Mouse (Mus musculus) lung, embryonic 15.5 days (tissue): ENCODE measurements around the gene Smad5. TPM values are rescaled to one million over a fixed set of nuclear protein-coding genes. Genes with fewer than 3 reads are reported as not detected.

Experiments
- ATAC-seq: fragments of 200-750 bp; cut with Nextera tagmentation; 2 replicates; pipeline ENCODE4 v1.8.0; 2017; ENCODE audit warnings: moderate number of reproducible peaks, borderline replicate concordance; ENCODE audit not compliant: low FRiP score, low TSS enrichment; ENCODE audit errors: extremely low read depth
- H3K27ac ChIP-seq: fragments of 300-500 bp; sonication (generic); 2 replicates; pipeline ENCODE4 v1.5.1; 2015; ENCODE audit warnings: moderate library complexity, mild to moderate bottlenecking, inconsistent platforms
- H3K27me3 ChIP-seq: fragments of 300-500 bp; sonication (generic); 2 replicates; pipeline ENCODE4 v1.6.1; 2015; ENCODE audit warnings: inconsistent platforms
- H3K36me3 ChIP-seq: fragments of 300-500 bp; sonication (generic); 2 replicates; pipeline ENCODE4 v1.6.1; 2015; ENCODE audit warnings: inconsistent platforms
- H3K4me1 ChIP-seq: fragments of 300-500 bp; sonication (generic); 2 replicates; pipeline ENCODE4 v1.6.1; 2015; ENCODE audit warnings: inconsistent platforms
- H3K4me2 ChIP-seq: fragments of 300-500 bp; sonication (generic); 2 replicates; pipeline ENCODE4 v1.6.1; 2015; ENCODE audit warnings: inconsistent platforms, mild to moderate bottlenecking, moderate library complexity
- H3K4me3 ChIP-seq: fragments of 300-500 bp; sonication (generic); 2 replicates; pipeline ENCODE4 v1.5.1; 2015; ENCODE audit warnings: mild to moderate bottlenecking, inconsistent platforms
- H3K9ac ChIP-seq: fragments of 300-500 bp; sonication (generic); 2 replicates; pipeline ENCODE4 v1.6.1; 2015; ENCODE audit warnings: inconsistent platforms
- H3K9me3 ChIP-seq: fragments of 300-500 bp; sonication (generic); 2 replicates; pipeline ENCODE4 v1.6.1; 2016; ENCODE audit warnings: inconsistent platforms
- WGBS: fragments of 180-500 bp; shearing (Covaris S2); methylation state at CpG from one replicate; pipeline ENCODE4 v1.1.7; 2015; 5-methylcytosine and 5-hydroxymethylcytosine counted together
- polyA plus RNA-seq: library from polyadenylated mRNA; unstranded; fragments of >200 nt; fragmentation: Nextera tagmentation; extraction: Ambion mirVana; gene quantifications from 2 replicates; pipeline ENCODE4 v1.2.1, GENCODE M21; 2015

Gene Smad5
- polyA plus RNA-seq, 1 experiment from 2014 or later = 34.7 TPM

- peak overlapping the region; percentile 70 for H3K4me2 ChIP-seq
- ATAC-seq = peak; percentile 75
- no peaks in the 10 kb centered on the region for H3K9me3 ChIP-seq
- H3K27ac ChIP-seq = peak overlapping the region; percentile 100
- peaks cover 50% of the 10 kb centered on the region for H3K4me1 ChIP-seq
- H3K36me3 ChIP-seq = peaks cover 13% of the 10 kb centered on the region; the same call in 1 of the 2 replicates
- H3K27me3 ChIP-seq = no peaks in the 10 kb centered on the region
- WGBS = 0% methylated on average over 64 of the region's 80 CpGs
- peak overlapping the region; percentile 98 for H3K9ac ChIP-seq
- H3K4me3 ChIP-seq = peak overlapping the region; percentile 89
These were observed 536 bp downstream of the Smad5 start for GRCm38 (mm10) chr13:56703222-56703870.

- peak overlapping the region; percentile 70 for H3K4me2 ChIP-seq
- ATAC-seq = peak; percentile 55
- H3K9me3 ChIP-seq = no peaks in the 10 kb centered on the region
- under 1% methylated on average over 11 of the region's 11 CpGs for WGBS
- H3K9ac ChIP-seq = peak overlapping the region; percentile 98
- H3K27ac ChIP-seq = peak overlapping the region; percentile 100
- H3K36me3 ChIP-seq = peaks cover 13% of the 10 kb centered on the region; the same call in 1 of the 2 replicates
- H3K4me3 ChIP-seq = peak overlapping the region; percentile 89
- no peaks in the 10 kb centered on the region for H3K27me3 ChIP-seq
- H3K4me1 ChIP-seq = peaks cover 45% of the 10 kb centered on the region
These were observed 1.1 kb downstream of the Smad5 start for GRCm38 (mm10) chr13:56703871-56704321.

GRCm38 (mm10) chr13:56704596-56704995 is 1.8 kb downstream of the Smad5 start:
- no peaks in the 10 kb centered on the region for H3K27me3 ChIP-seq
- peaks cover 44% of the 10 kb centered on the region for H3K4me1 ChIP-seq
- no peak for ATAC-seq
- peak overlapping the region; percentile 70 for H3K4me2 ChIP-seq
- no peaks in the 10 kb centered on the region for H3K9me3 ChIP-seq
- no peak overlapping the region; the same call in 1 of the 2 replicates for H3K9ac ChIP-seq
- H3K27ac ChIP-seq = peak overlapping the region; percentile 100
- WGBS = 43% methylated on average over 2 of the region's 2 CpGs
- peak overlapping the region; percentile 89 for H3K4me3 ChIP-seq
- H3K36me3 ChIP-seq = peaks cover 17% of the 10 kb centered on the region; the same call in 1 of the 2 replicates

GRCm38 (mm10) chr13:56707111-56707510 is 4.3 kb downstream of the Smad5 start:
- H3K36me3 ChIP-seq = peaks cover 17% of the 10 kb centered on the region; the same call in 1 of the 2 replicates
- H3K27me3 ChIP-seq = no peaks in the 10 kb centered on the region
- no peak overlapping the region for H3K27ac ChIP-seq
- H3K9ac ChIP-seq = no peak overlapping the region
- H3K9me3 ChIP-seq = no peaks in the 10 kb centered on the region
- no peak overlapping the region for H3K4me3 ChIP-seq
- 81% methylated on average over 4 of the region's 4 CpGs for WGBS
- H3K4me2 ChIP-seq = no peak overlapping the region
- ATAC-seq = no peak
- H3K4me1 ChIP-seq = peaks cover 51% of the 10 kb centered on the region

- Histone ChIP-seq H3K4me3 (no peak overlapping the region), H3K9ac (no peak overlapping the region), H3K27me3 (no peaks in the 10 kb centered on the region), H3K36me3 (peaks cover 22% of the 10 kb centered on the region; the same call in 1 of the 2 replicates), H3K27ac (no peak overlapping the region), H3K9me3 (no peaks in the 10 kb centered on the region), H3K4me2 (no peak overlapping the region), H3K4me1 (peaks cover 46% of the 10 kb centered on the region)
- ATAC-seq = no peak
- 72% methylated on average over 4 of the region's 4 CpGs for WGBS
These were observed 4.8 kb downstream of the Smad5 start for GRCm38 (mm10) chr13:56707606-56708005.

GRCm38 (mm10) chr13:56710620-56711019 is 7.8 kb downstream of the Smad5 start:
- no peaks in the 10 kb centered on the region for H3K27me3 ChIP-seq
- H3K9ac ChIP-seq = no peak overlapping the region
- WGBS = 29% methylated on average over 2 of the region's 2 CpGs
- ATAC-seq = no peak
- H3K4me3 ChIP-seq = no peak overlapping the region
- no peak overlapping the region for H3K27ac ChIP-seq
- peaks cover 29% of the 10 kb centered on the region for H3K4me1 ChIP-seq
- H3K4me2 ChIP-seq = no peak overlapping the region
- peaks cover 22% of the 10 kb centered on the region; the same call in 1 of the 2 replicates for H3K36me3 ChIP-seq
- H3K9me3 ChIP-seq = no peaks in the 10 kb centered on the region

GRCm38 (mm10) chr13:56712221-56712620 is 9.4 kb downstream of the Smad5 start:
- ATAC-seq = no peak
- Histone ChIP-seq H3K36me3 (peaks cover 14% of the 10 kb centered on the region; the same call in 1 of the 2 replicates), H3K4me3 (no peak overlapping the region), H3K27me3 (no peaks in the 10 kb centered on the region), H3K27ac (no peak overlapping the region), H3K4me1 (peaks cover 20% of the 10 kb centered on the region), H3K9ac (no peak overlapping the region), H3K4me2 (no peak overlapping the region), H3K9me3 (no peaks in the 10 kb centered on the region)
- 96% methylated on average over 2 of the region's 2 CpGs for WGBS

GRCm38 (mm10) chr13:56726551-56726950 is 23.7 kb downstream of the Smad5 start:
- no peak overlapping the region for H3K4me2 ChIP-seq
- peaks cover 73% of the 10 kb centered on the region for H3K36me3 ChIP-seq
- WGBS = 79% methylated on average over 4 of the region's 4 CpGs
- no peak for ATAC-seq
- H3K4me1 ChIP-seq = no peaks in the 10 kb centered on the region
- no peak overlapping the region for H3K9ac ChIP-seq
- H3K9me3 ChIP-seq = no peaks in the 10 kb centered on the region
- H3K27ac ChIP-seq = no peak overlapping the region
- H3K4me3 ChIP-seq = no peak overlapping the region
- H3K27me3 ChIP-seq = no peaks in the 10 kb centered on the region

- H3K27me3 ChIP-seq = no peaks in the 10 kb centered on the region
- no peak overlapping the region for H3K27ac ChIP-seq
- H3K4me2 ChIP-seq = no peak overlapping the region
- H3K9ac ChIP-seq = no peak overlapping the region
- no peaks in the 10 kb centered on the region for H3K9me3 ChIP-seq
- H3K4me1 ChIP-seq = no peaks in the 10 kb centered on the region
- no peak overlapping the region for H3K4me3 ChIP-seq
- WGBS = 87% methylated on average over 7 of the region's 7 CpGs
- peaks cover 84% of the 10 kb centered on the region for H3K36me3 ChIP-seq
- ATAC-seq = no peak
These were observed 26.2 kb downstream of the Smad5 start for GRCm38 (mm10) chr13:56729046-56729445.

- Histone ChIP-seq H3K27me3 (no peaks in the 10 kb centered on the region), H3K27ac (no peak overlapping the region), H3K9me3 (no peaks in the 10 kb centered on the region), H3K4me1 (no peaks in the 10 kb centered on the region), H3K4me2 (no peak overlapping the region), H3K9ac (no peak overlapping the region), H3K4me3 (no peak overlapping the region), H3K36me3 (peaks cover 82% of the 10 kb centered on the region)
- ATAC-seq = no peak
- WGBS = 77% methylated on average over 4 of the region's 4 CpGs
These were observed 31.8 kb downstream of the Smad5 start for GRCm38 (mm10) chr13:56734617-56735016.

GRCm38 (mm10) chr13:56735212-56735875 is 32.5 kb downstream of the Smad5 start:
- Histone ChIP-seq H3K4me3 (no peak overlapping the region), H3K4me1 (no peaks in the 10 kb centered on the region), H3K9ac (no peak overlapping the region), H3K27ac (no peak overlapping the region), H3K36me3 (peaks cover 80% of the 10 kb centered on the region), H3K27me3 (no peaks in the 10 kb centered on the region), H3K9me3 (no peaks in the 10 kb centered on the region), H3K4me2 (no peak overlapping the region)
- WGBS = 38% methylated on average over 6 of the region's 6 CpGs
- no peak for ATAC-seq

- no peak for ATAC-seq
- H3K36me3 ChIP-seq = peaks cover 64% of the 10 kb centered on the region
- no peak overlapping the region for H3K4me3 ChIP-seq
These were observed 36.7 kb downstream of the Smad5 start for GRCm38 (mm10) chr13:56739556-56739955.

More at GRCm38 (mm10) chr13:56739556-56739955, 36.7 kb downstream of the Smad5 start:
- H3K27ac ChIP-seq = no peak overlapping the region
- no peak overlapping the region for H3K9ac ChIP-seq
- H3K4me1 ChIP-seq = peaks cover 20% of the 10 kb centered on the region; the same call in 1 of the 2 replicates
- H3K9me3 ChIP-seq = no peaks in the 10 kb centered on the region
- no peaks in the 10 kb centered on the region for H3K27me3 ChIP-seq
- no peak overlapping the region for H3K4me2 ChIP-seq
- WGBS = 90% methylated on average over 5 of the region's 5 CpGs
